Mouse (Mus musculus) erythroblast, embryonic 14.5 days (primary cell): ENCODE measurements around the gene H3f3b.

Source experiments
- GATA1 ChIP-seq: IDR thresholded peaks from 2 replicates; pipeline ENCODE4 v1.6.1; 2012; ENCODE audit warnings: low read length, inconsistent platforms, mixed read lengths
- TAL1 ChIP-seq: IDR thresholded peaks from 3 replicates; pipeline ENCODE4 v1.6.1; 2012; ENCODE audit warnings: low read length, inconsistent platforms, mixed read lengths

DNA sequence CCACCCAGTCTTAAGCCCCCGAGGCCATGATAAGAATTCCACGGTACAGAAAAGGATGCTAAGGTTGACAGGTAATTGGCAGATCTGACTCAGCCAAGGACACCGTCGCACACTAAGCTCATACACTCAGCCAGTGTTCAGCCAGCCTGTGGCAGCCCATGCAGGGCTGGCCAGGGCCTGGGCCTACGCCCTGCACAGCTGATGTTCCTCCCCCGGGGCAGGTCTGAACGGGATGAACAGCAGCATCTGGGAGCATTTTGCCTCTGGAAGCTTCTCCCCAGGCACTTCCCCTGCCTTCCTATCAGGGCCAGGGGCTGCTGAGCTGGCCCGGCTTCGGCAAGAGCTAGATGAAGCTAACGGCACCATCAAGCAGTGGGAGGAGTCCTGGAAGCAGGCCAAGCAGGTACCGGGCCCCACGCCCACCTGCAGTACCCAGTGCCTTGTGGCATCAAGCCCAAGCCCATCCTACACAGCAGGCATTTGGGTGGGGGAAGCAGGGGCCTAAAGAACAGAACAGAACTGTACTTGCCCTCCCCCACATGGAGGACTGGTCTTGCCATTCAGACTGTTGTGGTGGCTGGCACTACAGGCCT is 30.4 kb upstream of the H3f3b start:
- TF ChIP-seq GATA1 (no peak), TAL1 (no peak)
